Mouse (Mus musculus): ENCODE measurements at regions not wholly inside any gene's neighbourhood (a gene's known extent, or its start where the extent isn't known, plus 50 kb on each side); places are given as distances from the start of the nearest gene placed in this dataset.

DNA sequence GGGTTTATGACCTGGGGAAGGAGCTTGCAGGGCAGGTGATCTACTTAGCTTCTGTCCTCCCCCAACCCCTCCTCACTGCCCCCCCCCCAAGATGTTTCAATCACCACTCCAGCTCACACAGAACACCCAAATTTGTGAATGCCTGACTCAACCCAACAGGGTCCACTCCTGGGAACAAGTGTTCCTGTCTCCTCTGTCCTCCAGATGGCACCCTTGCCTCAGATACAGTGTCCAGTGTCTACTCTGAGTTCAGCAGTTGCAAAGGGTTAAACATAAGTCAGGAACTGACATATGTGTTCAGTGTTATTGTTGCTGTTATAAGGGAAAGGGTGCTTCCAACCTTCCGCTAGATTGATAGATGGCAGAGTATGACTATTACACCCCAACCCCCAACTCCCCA, 554.9 kb downstream of the Zfp619 start:
- Histone ChIP-seq H3K36me3 (ENCODE audit: control insufficient read depth, insufficient read depth, low read length) (no peaks in the 10 kb centered on the region), H3K27me3 (ENCODE audit: control insufficient read depth, insufficient read depth, low read length) (no peaks in the 10 kb centered on the region), H3K9ac (ENCODE audit: low read depth, low read length, severe bottlenecking) (no peak overlapping the region), H3K9me3 (ENCODE audit: control insufficient read depth, low read length) (no peaks in the 10 kb centered on the region), H3K4me1 (ENCODE audit: control insufficient read depth, insufficient read depth, low read length) (no peaks in the 10 kb centered on the region), H3K4me3 (replicated peaks; ENCODE audit: low read length) (no peak overlapping the region), H3K27ac (replicated peaks; ENCODE audit: low read depth, low read length) (no peak overlapping the region), H3K4me2 (replicated peaks; ENCODE audit: low read depth, low read length, severe bottlenecking) (no peak overlapping the region)
- no peak for TF ChIP-seq POLR2A (IDR thresholded peaks at IDR 0.05; ENCODE audit: borderline replicate concordance, extremely low read depth, insufficient read depth, insufficient read length)
- WGBS: 81% methylated on average over 1 of the region's 1 CpGs
- no peak for ATAC-seq (ENCODE audit: low FRiP score, low read depth)
- no peak for DNase-seq (ENCODE audit: low spot score)

DNA sequence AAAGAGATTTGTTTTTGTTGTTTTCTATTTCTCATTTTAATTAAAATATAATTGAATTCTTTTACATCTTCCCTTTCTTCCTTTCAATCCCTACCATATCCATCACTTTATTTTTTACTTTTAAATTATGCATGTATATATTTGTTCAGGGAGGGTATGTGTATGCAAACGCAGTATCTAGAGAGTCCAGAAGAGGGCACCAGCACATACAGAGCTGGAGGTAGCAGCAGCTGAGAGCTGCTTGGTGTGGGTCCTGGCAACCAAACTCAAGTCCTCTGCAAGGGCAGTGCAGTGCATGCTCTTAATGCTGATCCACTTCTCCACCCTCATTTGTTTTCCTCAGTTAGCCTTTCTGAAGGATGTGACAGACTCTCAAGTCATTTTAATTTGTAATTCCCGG, 568.7 kb downstream of the Zfp619 start:
- Histone ChIP-seq H3K4me3 (replicated peaks; ENCODE audit: low read length) (no peak overlapping the region), H3K27ac (replicated peaks; ENCODE audit: low read depth, low read length) (no peak overlapping the region), H3K27me3 (ENCODE audit: control insufficient read depth, insufficient read depth, low read length) (no peaks in the 10 kb centered on the region), H3K4me1 (ENCODE audit: control insufficient read depth, insufficient read depth, low read length) (no peaks in the 10 kb centered on the region), H3K9ac (ENCODE audit: low read depth, low read length, severe bottlenecking) (no peak overlapping the region), H3K4me2 (replicated peaks; ENCODE audit: low read depth, low read length, severe bottlenecking) (no peak overlapping the region), H3K9me3 (ENCODE audit: control insufficient read depth, low read length) (no peaks in the 10 kb centered on the region), H3K36me3 (ENCODE audit: control insufficient read depth, insufficient read depth, low read length) (no peaks in the 10 kb centered on the region)
- DNase-seq (ENCODE audit: low spot score): no peak
- 50% methylated on average over 2 of the region's 2 CpGs for WGBS
- no peak for ATAC-seq (ENCODE audit: low FRiP score, low read depth)
- TF ChIP-seq POLR2A (IDR thresholded peaks at IDR 0.05; ENCODE audit: borderline replicate concordance, extremely low read depth, insufficient read depth, insufficient read length): no peak

- H3K4me2 ChIP-seq (replicated peaks; ENCODE audit: low read depth, low read length, severe bottlenecking): no peak overlapping the region
- H3K4me3 ChIP-seq (replicated peaks; ENCODE audit: low read length): no peak overlapping the region
- DNase-seq (ENCODE audit: low spot score): no peak
- no peaks in the 10 kb centered on the region for H3K9me3 ChIP-seq (ENCODE audit: control insufficient read depth, low read length)
- no peak overlapping the region for H3K9ac ChIP-seq (ENCODE audit: low read depth, low read length, severe bottlenecking)
- ATAC-seq (ENCODE audit: low FRiP score, low read depth): no peak
- 90% methylated on average over 2 of the region's 2 CpGs for WGBS
- no peak for TF ChIP-seq POLR2A (IDR thresholded peaks at IDR 0.05; ENCODE audit: borderline replicate concordance, extremely low read depth, insufficient read depth, insufficient read length)
- no peaks in the 10 kb centered on the region for H3K27me3 ChIP-seq (ENCODE audit: control insufficient read depth, insufficient read depth, low read length)
- no peak overlapping the region for H3K27ac ChIP-seq (replicated peaks; ENCODE audit: low read depth, low read length)
- no peaks in the 10 kb centered on the region for H3K4me1 ChIP-seq (ENCODE audit: control insufficient read depth, insufficient read depth, low read length)
- H3K36me3 ChIP-seq (ENCODE audit: control insufficient read depth, insufficient read depth, low read length): no peaks in the 10 kb centered on the region
Observed at GRCm38 (mm10) chr7:40097094-40097493, 579.5 kb downstream of the Zfp619 start.

DNA sequence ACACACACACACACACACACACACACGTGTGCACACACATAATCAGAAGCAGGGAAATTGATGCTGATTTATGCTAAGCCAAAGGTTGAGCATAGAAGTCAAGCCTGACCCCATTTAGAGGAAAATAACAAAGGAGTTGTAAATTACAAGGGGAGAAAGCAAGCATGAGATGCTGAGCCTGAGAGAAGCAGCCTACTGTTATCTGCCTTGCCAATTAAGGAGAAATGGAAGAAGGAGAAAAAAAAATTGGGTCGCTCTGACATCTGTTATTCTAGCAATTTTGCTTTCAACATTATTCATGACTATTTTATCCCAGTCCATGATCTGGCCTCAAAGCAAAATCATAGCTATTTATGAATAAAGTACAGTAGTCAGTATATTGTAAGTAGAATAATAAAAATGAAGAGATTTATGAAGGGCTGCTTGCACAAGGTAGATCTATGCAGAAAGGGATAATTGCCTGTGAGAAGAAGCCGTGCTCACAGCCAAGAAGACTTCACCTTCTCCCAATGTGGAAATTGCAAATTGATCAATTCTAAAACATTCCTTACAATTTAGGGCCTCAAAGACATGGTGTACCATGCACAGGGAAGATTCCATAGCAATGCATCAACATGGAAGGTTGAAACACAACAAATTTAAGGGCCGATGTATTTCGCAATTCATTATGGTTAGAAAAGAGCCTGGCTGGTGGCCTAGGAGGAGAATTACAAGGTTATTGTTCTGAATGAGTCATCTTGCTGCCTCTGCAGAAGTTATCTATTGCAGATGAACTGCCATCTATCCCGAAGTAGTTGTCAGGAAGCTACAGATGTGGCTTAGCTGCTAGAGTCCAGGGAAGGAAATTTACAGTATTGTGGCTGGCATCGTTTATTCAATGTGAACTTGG, 585.7 kb downstream of the Zfp619 start:
- no peak for DNase-seq (ENCODE audit: low spot score)
- Histone ChIP-seq H3K9me3 (ENCODE audit: control insufficient read depth, low read length) (no peaks in the 10 kb centered on the region), H3K27me3 (ENCODE audit: control insufficient read depth, insufficient read depth, low read length) (no peaks in the 10 kb centered on the region), H3K27ac (replicated peaks; ENCODE audit: low read depth, low read length) (no peak overlapping the region), H3K36me3 (ENCODE audit: control insufficient read depth, insufficient read depth, low read length) (no peaks in the 10 kb centered on the region), H3K4me3 (replicated peaks; ENCODE audit: low read length) (no peak overlapping the region), H3K4me1 (ENCODE audit: control insufficient read depth, insufficient read depth, low read length) (no peaks in the 10 kb centered on the region), H3K9ac (ENCODE audit: low read depth, low read length, severe bottlenecking) (no peak overlapping the region), H3K4me2 (replicated peaks; ENCODE audit: low read depth, low read length, severe bottlenecking) (no peak overlapping the region)
- no peak for ATAC-seq (ENCODE audit: low FRiP score, low read depth)
- 84% methylated on average over 7 of the region's 7 CpGs for WGBS
- TF ChIP-seq POLR2A (IDR thresholded peaks at IDR 0.05; ENCODE audit: borderline replicate concordance, extremely low read depth, insufficient read depth, insufficient read length): no peak

GRCm38 (mm10) chr7:40142906-40143305, 625.3 kb downstream of the Zfp619 start:
- Histone ChIP-seq H3K4me2 (replicated peaks; ENCODE audit: low read depth, low read length, severe bottlenecking) (no peak overlapping the region), H3K9me3 (ENCODE audit: control insufficient read depth, low read length) (no peaks in the 10 kb centered on the region), H3K27ac (replicated peaks; ENCODE audit: low read depth, low read length) (no peak overlapping the region), H3K9ac (ENCODE audit: low read depth, low read length, severe bottlenecking) (no peak overlapping the region), H3K4me3 (replicated peaks; ENCODE audit: low read length) (no peak overlapping the region), H3K27me3 (ENCODE audit: control insufficient read depth, insufficient read depth, low read length) (no peaks in the 10 kb centered on the region), H3K4me1 (ENCODE audit: control insufficient read depth, insufficient read depth, low read length) (no peaks in the 10 kb centered on the region), H3K36me3 (ENCODE audit: control insufficient read depth, insufficient read depth, low read length) (no peaks in the 10 kb centered on the region)
- DNase-seq (ENCODE audit: low spot score) (no peak), ATAC-seq (ENCODE audit: low FRiP score, low read depth) (no peak)
- WGBS: 77% methylated on average over 4 of the region's 4 CpGs
- TF ChIP-seq POLR2A (IDR thresholded peaks at IDR 0.05; ENCODE audit: borderline replicate concordance, extremely low read depth, insufficient read depth, insufficient read length): no peak

All from limb, embryonic 14.5 days (tissue).